Mouse (Mus musculus) small intestine, adult 2 months (tissue): ENCODE results near the gene Slc31a1.

Source experiments
- CTCF ChIP-seq: fragments of 200-500 bp; IDR thresholded peaks from 2 replicates; pipeline ENCODE4 v1.5.1; 2012; ENCODE audit warnings: low read depth, mild to moderate bottlenecking, control low read depth, inconsistent platforms, low read length, moderate library complexity, mixed read lengths; ENCODE audit not compliant: insufficient replicate concordance, insufficient read length; ENCODE audit errors: extremely low read depth
- POLR2A ChIP-seq: fragments of 200-500 bp; IDR thresholded peaks from 2 replicates; pipeline ENCODE4 v1.6.1; 2012; ENCODE audit warnings: low read depth, mild to moderate bottlenecking, control low read depth, inconsistent platforms, low read length, moderate library complexity

- TF ChIP-seq CTCF (no peak), POLR2A (no peak)
These were observed 34.4 kb upstream of the Slc31a1 start for GRCm38 (mm10) chr4:62326111-62326510.
